Mouse (Mus musculus) limb, embryonic 10.5 days (tissue): Measurements from ENCODE around the gene Zfp663. TPM values are rescaled to one million over a fixed set of nuclear protein-coding genes. Genes with fewer than 3 reads are reported as not detected.

Experiments used
- DNase-seq: peaks from one replicate; pipeline ENCODE4 v3.0.0-alpha.2; 2017; ENCODE audit warnings: low spot score
- H3K27ac ChIP-seq: fragments of 300-500 bp; sonication (generic); 2 replicates; pipeline ENCODE4 v1.5.1; 2016; ENCODE audit warnings: mild to moderate bottlenecking
- H3K27me3 ChIP-seq: fragments of 300-500 bp; sonication (generic); 2 replicates; pipeline ENCODE4 v1.6.1; 2016; ENCODE audit warnings: low read depth, mild to moderate bottlenecking; ENCODE audit not compliant: poor library complexity, severe bottlenecking
- H3K36me3 ChIP-seq: fragments of 300-500 bp; sonication (generic); 2 replicates; pipeline ENCODE4 v1.6.1; 2016; ENCODE audit warnings: mild to moderate bottlenecking, moderate library complexity
- H3K4me1 ChIP-seq: fragments of 300-500 bp; sonication (generic); 2 replicates; pipeline ENCODE4 v1.6.1; 2016
- H3K4me3 ChIP-seq: fragments of 300-500 bp; sonication (generic); 2 replicates; pipeline ENCODE4 v1.5.1; 2016; ENCODE audit warnings: mild to moderate bottlenecking, moderate library complexity
- H3K9me3 ChIP-seq: fragments of 300-500 bp; sonication (generic); replicated peaks from 2 replicates; pipeline ENCODE4 v1.6.1; 2016; ENCODE audit warnings: mild to moderate bottlenecking
- WGBS: fragments of 180-500 bp; shearing (Covaris S2); methylation state at CpG from one replicate; pipeline ENCODE4 v1.1.7; 2016; 5-methylcytosine and 5-hydroxymethylcytosine counted together
- polyA plus RNA-seq: library from polyadenylated mRNA; unstranded; fragments of >200 nt; fragmentation: Nextera tagmentation; extraction: Ambion mirVana; gene quantifications from 2 replicates; pipeline ENCODE4 v1.2.1, GENCODE M21; 2016

The Zfp663 gene
- polyA plus RNA-seq, result 0.64 and 1.3 TPM in 2 replicates

DNA sequence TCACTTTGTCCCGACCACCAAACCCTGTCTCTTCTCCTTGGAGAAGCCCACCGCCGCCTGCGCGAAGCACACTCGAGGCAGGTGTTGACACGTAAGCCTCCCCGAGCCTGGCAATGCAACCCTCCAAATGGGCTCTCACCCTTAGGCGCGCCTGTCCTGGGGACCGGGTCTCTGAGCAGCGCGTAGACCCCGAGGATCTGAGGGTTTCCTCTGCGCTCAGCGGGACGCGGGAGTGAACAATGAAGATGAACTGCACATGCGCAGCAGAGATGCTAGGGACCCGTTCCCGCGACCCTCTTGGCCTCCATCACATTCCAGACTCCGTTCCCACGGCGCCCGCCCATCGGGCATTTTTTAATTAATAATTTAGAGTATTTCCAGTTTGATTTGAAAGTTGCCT lies at the start of gene Zfp663:
Zfp663 (minus strand) TSS at position 234 of the 400 bp plus-strand sequence.
- DNase-seq, result peak; percentile 55
- 0 out of 2 replicates have a peak within 1 kb of the TSS, but pooled peaks have one; percentile 54 for H3K27ac ChIP-seq
- no peaks in the 10 kb centered on the region for H3K9me3 ChIP-seq
- peak within 1 kb of the TSS; percentile 52 for H3K4me3 ChIP-seq
- H3K36me3 ChIP-seq, result no peaks in the 10 kb centered on the region
- 1% methylated on average over 27 of the region's 27 CpGs for WGBS
- peaks cover 23% of the 10 kb centered on the region for H3K4me1 ChIP-seq
- peaks cover 55% of the 10 kb centered on the region for H3K27me3 ChIP-seq

DNA sequence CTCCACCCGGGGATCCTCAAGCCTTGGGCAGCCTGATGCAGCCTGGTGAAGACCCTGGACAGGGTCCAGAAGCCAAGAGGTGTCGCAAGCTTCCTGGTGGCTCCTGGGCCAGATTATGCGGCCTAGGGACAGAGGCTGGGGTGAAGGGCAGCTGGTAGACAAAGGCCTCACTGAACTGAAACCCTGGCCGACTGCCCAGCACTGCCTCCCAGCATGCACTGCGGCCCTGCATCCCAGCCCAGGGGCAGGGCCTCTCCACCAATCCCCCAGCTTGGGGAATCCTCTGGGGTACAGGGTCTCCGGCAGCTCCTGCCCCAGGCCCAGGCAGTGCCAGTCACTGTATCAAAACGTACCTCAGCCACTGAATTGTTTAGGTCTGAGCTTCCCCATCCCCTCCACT lies 48.8 kb upstream of the Zfp663 start:
- Histone ChIP-seq H3K4me3 (no peak overlapping the region), H3K9me3 (no peaks in the 10 kb centered on the region), H3K36me3 (no peaks in the 10 kb centered on the region), H3K27me3 (no peaks in the 10 kb centered on the region), H3K27ac (peak overlapping the region; percentile 67), H3K4me1 (peaks cover 47% of the 10 kb centered on the region)
- no peak for DNase-seq
- 74% methylated on average over 7 of the region's 7 CpGs for WGBS

DNA sequence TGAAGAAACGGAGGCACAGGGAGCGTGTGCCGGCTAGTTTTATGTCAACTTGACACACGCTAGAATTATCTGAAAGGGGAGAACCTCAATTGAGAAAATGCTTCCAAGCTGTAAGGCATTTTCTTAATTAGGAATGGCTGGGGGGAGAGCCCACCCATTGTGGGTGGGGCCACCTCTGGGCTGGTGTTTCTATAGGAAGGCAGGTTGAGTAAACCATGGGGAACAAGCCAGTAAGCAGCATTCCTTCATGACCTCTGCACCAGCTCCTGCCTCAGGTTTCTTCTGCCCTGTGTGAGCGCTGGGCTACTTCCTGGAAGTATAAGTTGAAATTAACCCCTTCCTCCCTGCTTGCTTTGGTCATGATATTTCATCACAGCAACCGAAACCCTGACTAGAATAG lies 47.3 kb upstream of the Zfp663 start:
- Histone ChIP-seq H3K27ac (peak overlapping the region; percentile 67; the same call in 1 of the 2 replicates), H3K27me3 (no peaks in the 10 kb centered on the region), H3K36me3 (no peaks in the 10 kb centered on the region), H3K4me1 (peaks cover 47% of the 10 kb centered on the region), H3K4me3 (no peak overlapping the region), H3K9me3 (no peaks in the 10 kb centered on the region)
- peak; percentile 54 for DNase-seq
- 30% methylated on average over 6 of the region's 6 CpGs for WGBS

DNA sequence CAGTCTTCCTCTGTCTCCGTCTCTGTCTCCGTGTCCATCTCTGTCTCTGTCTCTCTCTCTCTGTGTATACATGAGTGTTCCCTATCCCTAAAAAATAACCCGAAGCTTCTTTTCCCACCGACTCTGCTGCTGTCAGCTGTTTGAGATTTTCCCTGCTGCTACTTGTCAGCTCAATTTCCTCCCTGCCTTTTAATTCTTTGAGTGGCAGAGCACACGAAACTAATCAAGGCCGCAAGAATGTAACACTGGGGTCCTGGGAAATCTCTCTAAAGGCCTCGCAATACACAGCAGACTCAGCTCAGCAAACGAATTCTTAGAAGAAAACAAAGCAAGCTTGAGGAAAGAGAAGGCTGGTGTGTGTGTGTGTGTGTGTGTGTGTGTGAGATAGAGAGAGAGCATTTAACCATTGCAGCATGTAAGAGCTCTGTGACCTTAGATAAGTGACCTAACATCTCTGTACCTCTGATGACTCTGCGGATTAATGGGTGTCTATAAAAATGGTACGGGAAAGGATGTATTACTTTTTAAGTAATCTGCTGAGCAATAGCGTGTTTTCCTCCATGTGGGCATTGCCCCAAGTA lies 46.7 kb upstream of the Zfp663 start:
- 40% methylated on average over 11 of the region's 11 CpGs for WGBS
- no peaks in the 10 kb centered on the region for H3K9me3 ChIP-seq
- peak overlapping the region; percentile 67 for H3K27ac ChIP-seq
- no peak for DNase-seq
- peaks cover 47% of the 10 kb centered on the region for H3K4me1 ChIP-seq
- H3K4me3 ChIP-seq, result no peak overlapping the region
- no peaks in the 10 kb centered on the region for H3K36me3 ChIP-seq
- no peaks in the 10 kb centered on the region for H3K27me3 ChIP-seq

DNA sequence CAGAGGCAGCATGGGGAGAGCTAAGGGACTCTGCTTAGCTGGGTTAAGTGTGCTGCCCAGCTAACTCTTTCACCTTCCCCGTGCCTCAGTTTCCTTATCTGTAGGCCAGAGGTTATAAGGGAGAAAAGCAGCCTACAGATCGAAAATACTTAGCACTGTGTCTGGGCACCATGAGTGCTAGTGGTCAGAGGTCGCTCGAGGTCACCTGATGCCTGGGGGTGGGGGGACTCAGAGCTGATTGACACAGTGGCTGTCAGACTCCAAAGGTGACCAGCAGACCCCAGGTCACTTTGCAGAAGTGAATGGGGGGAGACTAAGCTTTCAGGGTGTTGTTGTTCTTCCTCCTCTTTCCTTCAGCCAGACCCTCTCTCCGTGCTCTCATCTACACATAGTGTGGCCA lies 45.8 kb upstream of the Zfp663 start:
- H3K4me1 ChIP-seq, result peaks cover 41% of the 10 kb centered on the region
- H3K27ac ChIP-seq, result peak overlapping the region; percentile 67
- H3K4me3 ChIP-seq, result no peak overlapping the region
- DNase-seq, result no peak
- no peaks in the 10 kb centered on the region for H3K36me3 ChIP-seq
- H3K27me3 ChIP-seq, result no peaks in the 10 kb centered on the region
- H3K9me3 ChIP-seq, result no peaks in the 10 kb centered on the region
- 72% methylated on average over 5 of the region's 5 CpGs for WGBS

DNA sequence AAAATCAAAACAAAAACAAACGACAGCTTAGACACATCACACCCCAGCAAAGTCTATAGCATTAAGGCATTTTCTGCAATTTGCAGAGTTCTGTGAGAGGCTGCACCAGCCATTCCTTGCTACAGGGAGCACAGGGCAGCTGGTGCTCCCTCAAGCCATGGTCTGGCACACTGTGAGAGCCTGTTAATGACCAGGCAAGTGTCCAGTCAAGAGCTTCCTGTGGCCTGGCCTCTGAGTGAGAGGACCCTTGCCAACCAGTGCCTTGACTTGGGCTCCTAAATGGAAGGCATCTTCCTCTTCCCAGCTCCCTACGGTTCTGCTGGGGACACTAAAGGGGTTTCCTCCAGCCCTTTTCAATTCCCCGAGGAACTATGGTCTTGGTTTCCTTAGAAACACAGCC lies 45.4 kb upstream of the Zfp663 start:
- H3K27ac ChIP-seq, result peak overlapping the region; percentile 67
- H3K27me3 ChIP-seq, result no peaks in the 10 kb centered on the region
- H3K4me1 ChIP-seq, result peaks cover 38% of the 10 kb centered on the region
- no peak for DNase-seq
- no peak overlapping the region for H3K4me3 ChIP-seq
- no peaks in the 10 kb centered on the region for H3K9me3 ChIP-seq
- H3K36me3 ChIP-seq, result no peaks in the 10 kb centered on the region
- WGBS, result 60% methylated on average over 3 of the region's 3 CpGs

DNA sequence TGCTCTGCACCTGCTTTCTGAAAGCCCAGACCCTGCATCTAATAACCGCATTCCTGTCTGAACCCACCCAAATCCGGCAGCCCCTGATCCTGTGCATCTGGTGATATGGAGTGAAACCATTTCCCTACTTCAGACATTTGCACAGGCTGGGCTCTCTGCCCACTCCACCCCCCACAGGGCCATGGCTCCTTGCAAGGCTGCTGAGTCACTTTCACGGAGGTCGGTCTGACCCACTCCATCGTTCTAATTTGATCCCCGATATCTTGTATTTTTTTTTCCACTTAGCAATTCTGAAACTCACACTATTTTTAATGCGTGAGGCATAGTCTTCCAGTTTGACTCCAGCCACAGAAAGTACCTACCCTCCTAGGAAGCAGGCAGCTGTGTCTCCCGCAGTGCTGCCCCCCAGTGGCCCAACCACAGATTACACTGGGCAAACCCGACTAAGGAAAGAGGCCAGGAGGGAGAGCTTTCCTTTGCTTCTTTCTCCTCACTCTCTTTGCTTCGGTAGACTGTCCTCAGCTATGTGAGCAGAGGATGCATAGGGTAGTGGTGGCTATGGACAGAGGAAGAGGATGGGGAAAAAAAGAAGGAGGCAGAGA lies 39.3 kb upstream of the Zfp663 start:
- 56% methylated on average over 10 of the region's 10 CpGs for WGBS
- no peak overlapping the region for H3K27ac ChIP-seq
- H3K27me3 ChIP-seq, result no peaks in the 10 kb centered on the region
- no peaks in the 10 kb centered on the region for H3K9me3 ChIP-seq
- H3K4me3 ChIP-seq, result no peak overlapping the region
- H3K4me1 ChIP-seq, result peaks cover 25% of the 10 kb centered on the region
- no peaks in the 10 kb centered on the region for H3K36me3 ChIP-seq
- peak; percentile 82 for DNase-seq

DNA sequence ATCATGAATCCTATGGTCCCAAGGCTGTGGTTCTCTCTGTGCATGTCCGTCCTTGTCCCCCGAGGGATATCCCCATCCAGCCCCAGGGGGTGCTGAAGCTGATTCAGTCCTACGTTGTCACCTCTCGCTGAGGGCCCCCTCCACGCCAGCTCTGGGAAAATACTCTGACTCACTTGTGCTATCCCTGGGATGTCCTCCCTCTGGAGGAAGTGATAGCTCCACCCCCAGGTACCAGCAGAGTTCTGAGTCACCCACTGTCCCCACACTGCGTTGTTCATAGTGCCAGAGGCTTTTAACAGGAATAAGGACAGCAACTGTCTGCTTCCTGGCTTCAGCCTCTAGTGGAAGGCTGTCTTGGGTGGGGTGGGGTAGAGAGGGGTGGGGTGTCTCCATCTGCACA lies 36.8 kb upstream of the Zfp663 start:
- 72% methylated on average over 6 of the region's 6 CpGs for WGBS

DNA sequence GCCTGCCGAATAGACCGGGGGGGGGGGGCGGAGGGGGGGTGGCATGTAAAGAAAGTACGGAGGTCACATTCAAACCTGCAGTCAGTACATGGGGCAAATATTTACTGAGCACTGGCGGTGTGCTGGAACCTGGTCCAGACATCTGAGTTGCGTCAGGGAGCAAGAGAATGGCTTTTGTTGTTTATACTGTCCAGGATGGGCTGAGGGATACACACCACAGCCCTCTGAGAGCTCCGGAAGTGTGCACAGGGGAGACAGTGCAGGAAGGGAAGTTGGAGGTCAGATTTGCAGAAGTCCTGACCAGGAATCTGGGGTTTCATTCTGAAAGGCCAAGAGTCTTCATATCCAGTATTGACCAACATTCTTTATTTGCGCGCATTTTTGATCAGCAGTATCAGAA lies 36.4 kb upstream of the Zfp663 start:
- H3K27me3 ChIP-seq, result no peaks in the 10 kb centered on the region
- H3K9me3 ChIP-seq, result no peaks in the 10 kb centered on the region
- no peaks in the 10 kb centered on the region for H3K36me3 ChIP-seq
- WGBS, result 78% methylated on average over 9 of the region's 9 CpGs
- DNase-seq, result no peak
- H3K4me3 ChIP-seq, result no peak overlapping the region
- H3K27ac ChIP-seq, result peak overlapping the region; percentile 3; the same call in 1 of the 2 replicates
- peaks cover 37% of the 10 kb centered on the region for H3K4me1 ChIP-seq

More for the DNA sequence above, 36.8 kb upstream of the Zfp663 start:
- Histone ChIP-seq H3K36me3 (no peaks in the 10 kb centered on the region), H3K4me3 (no peak overlapping the region), H3K27me3 (no peaks in the 10 kb centered on the region), H3K4me1 (peaks cover 37% of the 10 kb centered on the region), H3K9me3 (no peaks in the 10 kb centered on the region), H3K27ac (peak overlapping the region; percentile 3; the same call in 1 of the 2 replicates)
- DNase-seq, result no peak

DNA sequence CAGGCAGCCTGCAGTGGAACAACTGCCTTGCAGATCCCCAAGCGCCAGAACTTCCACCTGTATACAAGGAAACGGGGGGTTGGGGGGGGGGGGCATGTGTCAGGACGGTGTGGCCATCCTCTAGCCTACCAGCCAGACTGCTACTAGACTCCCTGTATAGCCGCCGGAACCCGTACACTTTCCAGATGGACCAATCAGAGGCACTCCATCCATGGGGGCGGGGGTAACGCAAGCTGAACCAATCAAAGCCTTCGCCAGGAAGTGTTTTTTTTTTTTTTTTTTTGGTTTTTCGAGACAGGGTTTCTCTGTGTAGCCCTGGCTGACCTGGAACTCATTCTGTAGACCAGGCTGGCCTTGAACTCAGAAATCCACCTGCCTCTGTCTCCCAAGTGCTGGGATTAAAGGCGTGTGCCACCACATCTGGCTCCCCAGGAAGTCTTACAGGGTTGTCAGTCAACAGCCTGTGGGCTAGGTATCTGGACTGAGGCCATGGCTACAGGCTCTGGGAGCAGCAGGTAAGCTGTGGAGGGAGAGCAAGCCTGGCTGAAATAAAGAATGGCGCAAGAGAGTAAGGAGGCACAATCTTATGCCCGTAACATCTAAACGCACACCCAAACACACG lies 29.7 kb upstream of the Zfp663 start:
- H3K4me3 ChIP-seq, result no peak overlapping the region
- no peaks in the 10 kb centered on the region for H3K36me3 ChIP-seq
- 55% methylated on average over 15 of the region's 15 CpGs for WGBS
- H3K27me3 ChIP-seq, result no peaks in the 10 kb centered on the region
- DNase-seq, result no peak
- H3K9me3 ChIP-seq, result no peaks in the 10 kb centered on the region
- H3K27ac ChIP-seq, result peak overlapping the region; percentile 83
- H3K4me1 ChIP-seq, result peaks cover 38% of the 10 kb centered on the region

DNA sequence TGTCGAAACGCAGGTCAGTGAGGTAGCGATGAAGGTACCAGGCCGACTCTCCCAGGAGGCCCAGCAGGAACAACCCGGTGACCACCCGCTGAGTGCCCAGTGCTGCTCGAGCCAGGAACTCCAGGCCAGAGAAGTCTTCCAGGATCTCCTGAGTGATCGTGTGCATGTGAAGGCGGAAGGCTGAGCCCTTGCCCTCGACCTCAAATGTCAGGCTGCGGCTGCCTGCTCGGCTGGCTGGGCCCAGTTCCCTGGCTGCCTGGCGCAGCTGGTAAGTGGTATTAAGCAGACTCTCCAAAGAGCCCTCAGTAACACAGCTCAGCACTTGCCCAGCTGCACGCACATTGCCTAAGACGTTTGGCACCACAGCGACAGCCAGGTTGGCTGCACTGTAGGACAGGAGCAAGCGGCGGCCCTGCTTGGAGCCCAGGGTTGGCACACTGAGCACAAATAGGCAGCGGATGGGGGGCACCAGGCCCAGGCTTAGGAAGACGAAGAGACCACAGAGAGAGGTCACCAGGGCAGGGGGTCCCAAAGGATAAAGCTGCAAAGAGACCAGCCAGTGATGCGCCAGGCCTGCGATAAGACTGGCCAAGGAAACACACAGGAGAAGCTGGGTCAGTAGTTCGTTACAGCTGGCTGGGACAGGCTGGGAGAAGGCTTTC lies 29.1 kb upstream of the Zfp663 start:
- Histone ChIP-seq H3K4me1 (peaks cover 38% of the 10 kb centered on the region), H3K4me3 (no peak overlapping the region), H3K9me3 (no peaks in the 10 kb centered on the region), H3K36me3 (no peaks in the 10 kb centered on the region), H3K27ac (peak overlapping the region; percentile 83), H3K27me3 (no peaks in the 10 kb centered on the region)
- WGBS, result 78% methylated on average over 23 of the region's 23 CpGs
- no peak for DNase-seq

DNA sequence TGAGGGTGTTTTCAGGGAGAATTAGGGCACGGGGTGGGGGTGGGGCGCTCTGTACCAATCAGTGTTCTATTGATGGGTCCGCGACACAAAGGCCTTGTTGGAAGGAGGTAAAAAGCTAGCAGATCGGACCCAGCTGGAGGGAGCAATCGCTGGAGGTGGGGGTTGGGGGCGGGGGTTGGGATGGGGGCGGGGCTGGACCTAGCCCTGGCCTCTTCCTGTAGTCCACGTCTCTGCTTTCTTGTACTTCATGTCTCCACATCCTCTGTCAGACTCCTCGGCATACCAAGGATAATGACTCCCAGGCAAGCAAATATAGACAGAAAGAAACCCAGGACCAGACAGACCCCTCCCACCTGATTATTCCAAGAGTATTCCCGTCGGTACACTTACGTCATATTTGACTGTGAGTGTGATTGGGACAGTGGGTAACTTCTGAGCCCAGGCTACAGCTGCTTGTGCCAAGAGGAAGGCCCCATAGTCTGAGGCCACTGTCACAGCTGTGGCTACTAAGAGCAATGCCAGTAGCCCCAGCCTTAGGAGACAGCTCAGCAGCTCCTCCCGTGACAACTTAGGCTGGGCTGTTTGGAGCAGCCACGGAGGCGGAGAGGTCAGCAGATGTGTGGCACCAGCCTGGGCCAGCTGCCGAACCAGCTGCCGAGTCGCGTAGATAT lies 28.4 kb upstream of the Zfp663 start:
- DNase-seq, result no peak
- Histone ChIP-seq H3K4me1 (peaks cover 36% of the 10 kb centered on the region), H3K27ac (peak overlapping the region; percentile 83), H3K9me3 (no peaks in the 10 kb centered on the region), H3K4me3 (no peak overlapping the region), H3K36me3 (no peaks in the 10 kb centered on the region), H3K27me3 (no peaks in the 10 kb centered on the region)
- WGBS, result 53% methylated on average over 20 of the region's 20 CpGs
